Mouse (Mus musculus): ENCODE measurements around the gene D2hgdh. TPM values are rescaled to one million over a fixed set of nuclear protein-coding genes. Genes with fewer than 3 reads are reported as not detected.

D2hgdh gene
- 14.8 and 18.9 TPM in 2 replicates for polyA plus RNA-seq (2016; fragmentation: Nextera tagmentation; extraction: Ambion mirVana)

- H3K36me3 ChIP-seq, result peaks cover 23% of the 10 kb centered on the region
- H3K27me3 ChIP-seq (ENCODE audit: low read depth, poor library complexity, severe bottlenecking), result no peaks in the 10 kb centered on the region
- WGBS, result 3% methylated on average over 10 of the region's 10 CpGs
- peak within 1 kb of the TSS; percentile 89 for H3K27ac ChIP-seq (replicated peaks)
- H3K4me1 ChIP-seq, result peaks cover 20% of the 10 kb centered on the region
- H3K9me3 ChIP-seq (replicated peaks), result no peaks in the 10 kb centered on the region
- DNase-seq (ENCODE audit: low spot score), result no peak
- H3K4me3 ChIP-seq, result peak within 1 kb of the TSS; percentile 68
These were observed at the start of gene D2hgdh for GRCm38 (mm10) chr1:93824609-93825008. D2hgdh (plus strand) TSS chr1:93824909.

DNA sequence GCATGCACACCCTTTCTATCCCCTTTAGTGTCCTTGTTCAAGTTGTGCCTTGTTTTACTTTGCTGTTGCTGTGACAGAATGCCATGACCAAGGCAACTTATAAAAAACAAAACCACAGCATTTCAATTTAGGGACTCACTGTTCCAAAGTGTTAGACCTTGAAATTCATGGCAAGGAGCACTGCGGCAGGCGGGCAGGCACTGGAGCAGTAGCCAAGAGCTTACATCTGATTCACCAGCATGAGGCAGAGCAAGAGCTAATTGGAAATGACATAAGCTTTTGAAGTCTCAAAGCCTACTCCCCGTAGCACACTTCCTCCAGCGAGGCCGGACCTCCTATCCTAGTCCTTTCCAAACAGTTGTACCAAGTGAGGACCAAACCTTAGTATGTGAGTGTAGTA is 48.0 kb upstream of the D2hgdh start:
- Histone ChIP-seq H3K4me1 (no peaks in the 10 kb centered on the region), H3K4me3 (no peak overlapping the region), H3K27me3 (ENCODE audit: low read depth, poor library complexity, severe bottlenecking) (no peaks in the 10 kb centered on the region), H3K36me3 (peaks cover 94% of the 10 kb centered on the region), H3K9me3 (replicated peaks) (no peaks in the 10 kb centered on the region), H3K27ac (replicated peaks) (no peak overlapping the region)
- WGBS, result 88% methylated on average over 5 of the region's 5 CpGs
- no peak for DNase-seq (ENCODE audit: low spot score)

GRCm38 (mm10) chr1:93786912-93787311 is 37.8 kb upstream of the D2hgdh start:
- Histone ChIP-seq H3K4me1 (no peaks in the 10 kb centered on the region), H3K27ac (replicated peaks) (no peak overlapping the region), H3K9me3 (replicated peaks) (peaks cover 7% of the 10 kb centered on the region; the same call in 1 of the 2 replicates), H3K27me3 (ENCODE audit: low read depth, poor library complexity, severe bottlenecking) (no peaks in the 10 kb centered on the region), H3K4me3 (no peak overlapping the region), H3K36me3 (peaks cover 99% of the 10 kb centered on the region)
- WGBS, result 89% methylated on average over 2 of the region's 2 CpGs
- DNase-seq (ENCODE audit: low spot score), result no peak

DNA sequence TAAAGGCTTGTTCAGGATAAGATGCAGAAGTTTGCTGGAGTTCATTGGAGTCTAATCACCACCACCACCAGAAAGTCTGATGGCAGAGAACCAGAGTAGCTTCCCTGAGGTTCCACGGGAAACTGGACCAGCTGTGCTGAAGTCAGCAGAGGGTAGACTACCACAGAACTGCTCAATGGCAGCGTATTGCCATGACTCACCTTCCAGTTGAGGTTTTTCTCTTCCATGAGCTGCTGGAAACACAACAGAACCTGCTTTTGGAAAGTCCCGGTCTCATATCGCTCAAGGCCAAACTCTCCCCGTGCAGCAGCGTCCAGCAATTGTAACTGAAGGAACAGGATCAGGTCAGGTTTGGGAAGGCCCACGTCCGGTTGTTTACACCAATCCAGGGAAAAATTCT is 30.2 kb upstream of the D2hgdh start:
- 94% methylated on average over 8 of the region's 8 CpGs for WGBS
- H3K27me3 ChIP-seq (ENCODE audit: low read depth, poor library complexity, severe bottlenecking), result no peaks in the 10 kb centered on the region
- no peak overlapping the region for H3K27ac ChIP-seq (replicated peaks)
- DNase-seq (ENCODE audit: low spot score), result no peak
- H3K36me3 ChIP-seq, result peaks cover 100% of the 10 kb centered on the region
- 0 out of 2 replicates have a peak, but pooled peaks cover 3% of the 10 kb centered on the region for H3K4me1 ChIP-seq
- H3K9me3 ChIP-seq (replicated peaks), result peaks cover 7% of the 10 kb centered on the region; the same call in 1 of the 2 replicates
- no peak overlapping the region for H3K4me3 ChIP-seq

- no peak for DNase-seq (ENCODE audit: low spot score)
- no peaks in the 10 kb centered on the region for H3K27me3 ChIP-seq (ENCODE audit: low read depth, poor library complexity, severe bottlenecking)
- peaks cover 7% of the 10 kb centered on the region for H3K4me1 ChIP-seq
- peaks cover 7% of the 10 kb centered on the region; the same call in 1 of the 2 replicates for H3K9me3 ChIP-seq (replicated peaks)
- no peak overlapping the region for H3K27ac ChIP-seq (replicated peaks)
- WGBS, result 91% methylated on average over 8 of the region's 8 CpGs
- H3K36me3 ChIP-seq, result peaks cover 99% of the 10 kb centered on the region
- H3K4me3 ChIP-seq, result no peak overlapping the region
These were observed 28.8 kb upstream of the D2hgdh start for GRCm38 (mm10) chr1:93795886-93796285.

DNA sequence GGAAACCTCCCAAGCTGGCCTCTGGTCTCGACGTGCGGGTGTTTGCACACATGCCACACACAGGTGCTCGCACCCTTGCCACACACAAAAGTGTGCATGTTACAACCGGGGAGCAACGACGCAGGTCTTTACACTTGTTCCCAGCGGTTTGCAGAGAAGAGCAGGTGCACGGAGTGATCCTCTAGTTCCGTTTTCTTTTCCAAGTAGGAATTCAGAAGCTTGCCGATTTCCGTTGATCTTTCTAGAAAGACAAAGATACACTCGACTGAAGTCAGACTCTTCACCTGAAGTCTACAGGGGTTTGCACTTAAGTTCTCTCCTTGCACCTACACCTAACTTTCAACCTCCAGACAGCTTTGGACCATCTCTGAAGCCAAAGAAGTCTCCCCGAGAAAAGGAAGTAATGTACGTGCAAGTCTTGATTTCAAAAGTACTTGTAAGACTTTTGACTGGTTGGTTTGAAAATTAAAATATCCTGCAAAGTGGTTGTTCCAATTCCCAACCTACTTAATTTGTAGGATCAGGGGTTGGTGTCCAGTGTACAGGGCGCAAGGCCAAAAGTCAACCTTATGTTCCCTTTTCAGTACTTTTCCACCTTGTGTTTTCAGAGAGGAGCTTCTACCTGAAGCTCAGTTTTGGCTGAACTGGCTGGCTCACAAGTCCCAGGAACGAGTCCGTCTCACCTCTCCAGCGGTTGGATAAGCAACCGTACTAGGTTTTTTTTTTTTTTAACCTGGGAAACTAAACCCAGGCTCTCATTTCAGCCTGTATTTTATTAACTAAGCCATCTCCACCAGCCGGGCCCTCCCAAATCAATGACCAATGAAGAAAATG is 23.8 kb upstream of the D2hgdh start:
- Histone ChIP-seq H3K36me3 (peaks cover 55% of the 10 kb centered on the region), H3K27me3 (ENCODE audit: low read depth, poor library complexity, severe bottlenecking) (no peaks in the 10 kb centered on the region), H3K4me1 (peaks cover 44% of the 10 kb centered on the region), H3K27ac (replicated peaks) (peak overlapping the region; percentile 92), H3K9me3 (replicated peaks) (no peaks in the 10 kb centered on the region), H3K4me3 (peak overlapping the region; percentile 86)
- 79% methylated on average over 21 of the region's 21 CpGs for WGBS
- no peak for DNase-seq (ENCODE audit: low spot score)

GRCm38 (mm10) chr1:93801741-93802238 is 22.9 kb upstream of the D2hgdh start, which contains the start of gene Dtymk:
Dtymk (minus strand) TSS chr1:93801934.
- under 1% methylated on average over 42 of the region's 42 CpGs for WGBS
- Histone ChIP-seq H3K27me3 (ENCODE audit: low read depth, poor library complexity, severe bottlenecking) (no peaks in the 10 kb centered on the region), H3K4me1 (peaks cover 44% of the 10 kb centered on the region), H3K36me3 (peaks cover 55% of the 10 kb centered on the region), H3K4me3 (peak within 1 kb of the TSS; percentile 86), H3K9me3 (replicated peaks) (no peaks in the 10 kb centered on the region), H3K27ac (replicated peaks) (peak within 1 kb of the TSS; percentile 92)
- DNase-seq (ENCODE audit: low spot score), result peak; percentile 96

DNA sequence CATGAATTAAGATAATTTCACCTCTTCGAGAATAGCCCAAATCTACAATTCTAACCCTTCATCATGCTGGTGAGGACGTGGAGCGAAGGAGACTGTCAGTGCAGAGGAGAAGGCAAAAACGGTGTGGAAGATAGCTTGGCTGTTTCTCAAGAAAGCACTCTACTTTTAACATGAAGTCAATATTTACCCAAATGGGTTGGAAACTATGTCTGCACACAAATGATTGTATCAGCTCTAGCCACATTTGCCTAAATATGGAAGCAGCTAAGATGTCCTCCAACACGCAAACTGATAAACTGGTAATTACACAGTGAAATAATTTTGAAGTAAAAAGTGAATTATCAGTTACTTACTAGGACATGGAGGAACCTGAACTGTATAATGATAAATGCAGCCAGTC is 21.9 kb upstream of the D2hgdh start:
- DNase-seq (ENCODE audit: low spot score), result no peak
- Histone ChIP-seq H3K27me3 (ENCODE audit: low read depth, poor library complexity, severe bottlenecking) (no peaks in the 10 kb centered on the region), H3K36me3 (peaks cover 53% of the 10 kb centered on the region), H3K9me3 (replicated peaks) (no peaks in the 10 kb centered on the region), H3K4me1 (peaks cover 44% of the 10 kb centered on the region), H3K27ac (replicated peaks) (peak overlapping the region; percentile 98), H3K4me3 (peak overlapping the region; percentile 86)
- WGBS, result 84% methylated on average over 5 of the region's 5 CpGs

GRCm38 (mm10) chr1:93803556-93804507 is 20.9 kb upstream of the D2hgdh start, which contains the start of gene Ing5:
Ing5 (plus strand) TSS chr1:93803965.
- peak; percentile 99 for DNase-seq (ENCODE audit: low spot score)
- Histone ChIP-seq H3K27me3 (ENCODE audit: low read depth, poor library complexity, severe bottlenecking) (no peaks in the 10 kb centered on the region), H3K9me3 (replicated peaks) (no peaks in the 10 kb centered on the region), H3K4me3 (peak within 1 kb of the TSS; percentile 86), H3K27ac (replicated peaks) (peak within 1 kb of the TSS; percentile 98), H3K4me1 (peaks cover 41% of the 10 kb centered on the region), H3K36me3 (peaks cover 53% of the 10 kb centered on the region)
- under 1% methylated on average over 92 of the region's 94 CpGs for WGBS

DNA sequence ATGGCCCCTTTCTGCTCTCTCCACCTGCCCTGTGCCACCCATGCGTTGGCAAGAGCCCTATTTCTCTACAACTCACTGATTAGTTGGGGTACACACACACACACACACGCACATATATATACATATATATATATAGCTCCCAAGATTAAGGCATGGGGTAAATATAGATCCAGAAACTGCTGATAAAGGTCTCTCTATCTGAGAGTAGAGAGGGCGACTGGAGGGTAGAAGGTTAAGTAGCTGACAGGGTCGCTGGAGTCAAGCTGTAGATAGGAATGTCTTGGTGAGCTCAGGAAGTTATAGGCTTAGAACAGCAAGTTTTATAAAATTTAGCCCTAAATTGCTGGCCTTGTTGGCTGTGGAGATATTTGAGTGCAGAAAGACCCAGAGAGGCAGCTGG is 19.9 kb upstream of the D2hgdh start:
- H3K36me3 ChIP-seq, result peaks cover 52% of the 10 kb centered on the region
- no peaks in the 10 kb centered on the region for H3K27me3 ChIP-seq (ENCODE audit: low read depth, poor library complexity, severe bottlenecking)
- peaks cover 41% of the 10 kb centered on the region for H3K4me1 ChIP-seq
- peak overlapping the region; percentile 98; the same call in 1 of the 2 replicates for H3K27ac ChIP-seq (replicated peaks)
- 82% methylated on average over 4 of the region's 4 CpGs for WGBS
- DNase-seq (ENCODE audit: low spot score), result no peak
- peak overlapping the region; percentile 86 for H3K4me3 ChIP-seq
- no peaks in the 10 kb centered on the region for H3K9me3 ChIP-seq (replicated peaks)

DNA sequence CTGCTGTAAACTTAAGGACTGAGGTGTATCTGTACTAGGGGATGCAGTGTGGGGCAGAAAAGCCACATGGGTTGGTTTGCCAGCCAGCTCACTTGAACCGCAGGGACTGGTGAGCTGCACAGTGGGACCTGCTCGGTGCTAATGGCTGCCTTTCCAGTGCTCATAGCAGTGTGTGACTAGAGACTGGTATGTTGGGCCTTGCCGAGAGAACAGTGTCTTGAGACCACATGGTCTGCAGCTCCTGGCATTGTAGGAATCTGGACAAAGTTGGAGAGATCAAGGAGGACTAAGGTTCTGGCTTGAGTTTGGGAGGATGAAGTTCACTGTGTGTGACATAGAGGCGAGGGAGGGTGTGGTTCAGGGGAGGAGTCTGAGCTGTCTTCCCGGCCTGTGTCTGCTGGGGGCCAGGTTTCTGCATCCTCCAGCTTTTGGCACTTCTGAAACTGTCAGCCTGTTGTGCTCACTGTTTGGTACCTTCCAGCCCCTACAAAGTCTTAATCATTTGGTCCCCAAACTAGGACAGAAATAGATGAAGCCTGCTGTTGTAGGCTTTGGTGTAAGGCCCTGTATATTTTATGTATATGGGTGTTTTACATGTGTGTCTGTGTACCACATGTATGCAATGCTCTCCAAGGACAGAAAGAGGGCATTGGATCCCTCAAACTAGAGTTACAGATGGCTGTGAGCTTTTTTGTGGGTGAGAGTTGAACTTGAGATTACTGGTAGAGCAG is 19.3 kb upstream of the D2hgdh start:
- Histone ChIP-seq H3K4me1 (peaks cover 41% of the 10 kb centered on the region), H3K9me3 (replicated peaks) (no peaks in the 10 kb centered on the region), H3K27ac (replicated peaks) (no peak overlapping the region), H3K27me3 (ENCODE audit: low read depth, poor library complexity, severe bottlenecking) (no peaks in the 10 kb centered on the region), H3K36me3 (peaks cover 51% of the 10 kb centered on the region), H3K4me3 (peak overlapping the region; percentile 86; the same call in 1 of the 2 replicates)
- 84% methylated on average over 5 of the region's 5 CpGs for WGBS
- no peak for DNase-seq (ENCODE audit: low spot score)

DNA sequence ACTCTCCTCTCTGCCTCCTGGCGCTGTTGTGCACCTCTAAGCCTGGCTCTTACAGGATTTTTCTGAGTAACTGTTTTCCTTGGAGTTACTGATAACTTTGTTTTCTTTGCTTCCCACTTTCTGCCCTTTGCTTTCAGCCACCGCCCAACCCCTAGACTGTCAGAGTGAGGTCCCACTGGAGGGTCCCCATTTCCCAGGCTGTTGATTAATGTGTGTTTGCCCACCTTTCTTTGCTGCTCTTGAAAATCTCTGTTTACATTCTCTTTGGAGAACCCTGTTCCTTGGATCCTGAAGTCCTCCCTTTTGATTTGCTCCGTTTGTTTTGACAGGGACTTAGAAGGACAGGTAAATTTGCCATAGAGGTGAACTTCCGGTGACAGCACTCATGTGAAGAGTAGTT is 15.8 kb upstream of the D2hgdh start:
- DNase-seq (ENCODE audit: low spot score), result no peak
- Histone ChIP-seq H3K36me3 (peaks cover 82% of the 10 kb centered on the region), H3K4me3 (no peak overlapping the region), H3K27ac (replicated peaks) (no peak overlapping the region), H3K9me3 (replicated peaks) (no peaks in the 10 kb centered on the region), H3K4me1 (peaks cover 15% of the 10 kb centered on the region), H3K27me3 (ENCODE audit: low read depth, poor library complexity, severe bottlenecking) (no peaks in the 10 kb centered on the region)
- WGBS, result 95% methylated on average over 4 of the region's 4 CpGs

All from midbrain, embryonic 10.5 days (tissue).